Mouse (Mus musculus): ENCODE data around the gene N6amt1. TPM values are rescaled to one million over a fixed set of nuclear protein-coding genes. Genes with fewer than 3 reads are reported as not detected.

Gene N6amt1
- total RNA-seq, 2 experiments from 2014 or later, result 11.7 to 13.9 TPM

DNA sequence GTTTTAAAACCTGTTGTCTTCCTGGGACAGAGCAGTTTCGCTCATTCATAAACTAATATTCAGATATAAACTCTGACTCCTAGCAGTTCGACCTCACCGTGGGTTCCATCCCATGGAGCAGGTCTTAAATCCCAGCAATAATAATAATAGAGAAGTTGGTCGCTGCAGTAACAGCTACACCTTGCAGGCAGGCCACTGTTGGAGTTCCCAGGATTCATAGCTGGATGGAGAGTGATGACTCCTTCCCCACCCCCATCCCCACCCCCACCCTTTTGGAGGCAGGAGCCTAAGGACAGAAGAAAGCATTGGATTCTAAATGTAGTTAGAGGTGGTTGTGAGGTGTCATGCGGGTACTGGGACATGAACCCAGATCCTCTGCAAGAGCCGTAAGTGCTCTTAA is 12.5 kb downstream of the N6amt1 start:
- ATAC-seq (replicated peaks; ENCODE audit: low FRiP score, low TSS enrichment, poor library complexity, severe bottlenecking), result no peak

DNA sequence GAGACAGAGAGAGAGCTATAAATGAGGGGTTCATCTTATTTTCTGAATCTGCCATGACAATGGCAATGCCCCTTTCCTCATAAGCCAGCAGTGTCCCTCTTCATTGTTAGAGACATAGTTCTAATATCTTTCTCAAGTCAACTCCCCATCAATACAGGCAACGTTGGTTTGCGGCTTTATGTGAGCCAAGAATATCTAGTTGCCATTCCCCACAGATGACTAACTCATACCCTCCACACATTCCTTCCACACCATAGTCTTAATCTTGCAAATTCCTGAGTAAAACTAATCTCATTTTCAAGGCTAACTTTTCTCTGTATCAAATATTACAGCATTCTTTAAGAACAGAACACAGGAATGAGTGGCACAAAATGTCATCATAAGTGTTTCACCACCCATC is 29.0 kb downstream of the N6amt1 start:
- no peak for ATAC-seq (replicated peaks; ENCODE audit: low FRiP score, low TSS enrichment, poor library complexity, severe bottlenecking)

DNA sequence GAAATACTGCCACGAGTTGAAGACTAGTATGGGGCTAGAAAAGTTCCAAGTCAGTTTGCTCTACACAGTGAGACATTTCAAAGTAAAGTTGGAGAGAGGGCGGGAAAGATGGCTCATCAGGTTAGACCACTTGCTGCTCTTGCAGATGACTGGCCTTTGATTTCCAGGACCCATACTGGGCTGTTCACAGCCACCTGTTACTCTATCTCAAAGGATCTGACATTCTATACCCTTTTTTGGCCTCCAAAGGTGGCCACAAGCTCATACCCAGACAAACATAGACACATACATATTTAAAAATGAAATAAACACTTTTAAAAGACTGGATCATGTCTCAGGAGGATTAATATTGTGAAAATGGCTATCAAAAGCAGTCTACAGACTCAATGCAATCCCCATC is 30.4 kb downstream of the N6amt1 start:
- no peak for ATAC-seq (replicated peaks; ENCODE audit: low FRiP score, low TSS enrichment, poor library complexity, severe bottlenecking)

DNA sequence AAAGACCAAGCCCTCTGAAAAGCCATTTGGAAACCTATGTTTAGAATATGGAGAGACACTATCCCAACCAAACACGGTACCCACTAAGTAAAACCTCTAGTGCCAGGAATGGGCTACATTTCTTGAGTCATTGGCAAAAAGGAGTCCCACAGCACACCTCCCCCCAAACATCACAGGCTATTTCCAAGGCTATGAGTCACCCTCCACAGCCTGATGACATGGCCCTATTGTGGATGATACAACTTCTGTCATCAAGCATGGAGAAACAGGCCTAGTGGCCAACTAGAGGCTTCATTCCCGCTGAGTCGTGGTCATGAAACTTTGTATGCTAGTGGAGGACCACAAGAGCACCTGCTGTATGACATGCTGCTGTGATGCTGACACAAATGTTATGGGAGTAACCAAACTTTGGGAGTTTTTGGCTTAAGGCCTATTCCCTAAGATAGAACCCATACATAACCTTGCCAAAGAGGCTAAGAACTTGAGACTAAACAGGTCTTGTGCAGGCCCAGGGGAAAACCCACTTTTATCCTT is 33.5 kb downstream of the N6amt1 start:
- ATAC-seq (replicated peaks; ENCODE audit: low FRiP score, low TSS enrichment, poor library complexity, severe bottlenecking), result no peak

DNA sequence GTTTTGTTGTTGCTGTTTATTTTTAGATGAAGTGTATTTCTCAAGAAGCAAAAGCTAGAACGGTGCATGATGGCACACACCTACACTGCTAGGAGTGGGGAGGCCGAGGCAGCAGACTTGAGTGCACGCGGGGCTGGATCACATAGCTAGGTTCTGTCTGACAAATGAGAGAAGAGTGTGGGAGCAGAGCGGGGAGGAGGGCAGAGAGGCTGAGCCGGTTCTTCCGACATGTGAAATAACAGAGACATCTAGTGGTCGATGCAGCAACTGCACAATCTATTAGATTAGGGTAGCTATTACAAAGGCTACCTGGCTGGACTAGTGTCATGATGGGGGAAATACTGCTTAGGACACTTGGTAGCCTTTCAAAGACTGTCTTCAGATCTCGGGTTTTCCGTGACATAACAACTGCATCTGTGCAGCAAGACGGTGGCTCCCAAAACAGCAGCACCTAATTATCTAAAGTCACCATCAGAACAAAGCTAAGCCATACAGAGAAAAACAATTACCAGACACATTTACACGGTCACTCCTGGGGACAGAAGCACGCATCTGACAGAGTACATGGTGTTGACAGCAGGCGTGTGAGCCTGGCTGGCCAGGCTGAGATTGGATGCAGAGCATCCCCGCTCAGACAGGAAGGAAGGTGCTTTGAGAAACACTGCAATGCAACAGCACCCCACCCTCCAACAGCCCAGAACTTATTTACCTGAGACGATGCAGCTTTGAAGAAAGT is 40.0 kb downstream of the N6amt1 start:
- ATAC-seq (replicated peaks; ENCODE audit: low FRiP score, low TSS enrichment, poor library complexity, severe bottlenecking), result peak; percentile 96

DNA sequence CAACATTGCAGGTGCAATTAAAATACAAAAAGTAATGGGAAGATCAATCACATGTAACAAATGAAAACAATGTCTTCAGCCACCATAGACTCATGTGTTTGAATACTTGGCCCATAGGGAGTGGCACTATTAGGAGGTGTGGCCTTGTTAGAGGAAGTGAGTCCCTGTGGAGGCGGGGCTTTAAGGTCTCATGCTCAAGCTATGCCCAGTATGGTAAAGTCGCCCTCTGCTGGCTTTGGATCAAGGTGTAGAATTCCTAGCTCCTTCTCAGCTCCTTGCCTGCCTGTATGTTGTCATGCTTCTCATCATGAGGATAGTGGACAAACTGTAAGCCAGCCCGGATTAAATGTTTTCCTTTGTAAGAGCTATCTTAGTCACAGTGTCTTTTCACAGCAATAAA is 51.0 kb downstream of the N6amt1 start:
- peak; percentile 95 for ATAC-seq (replicated peaks; ENCODE audit: low FRiP score, low TSS enrichment, poor library complexity, severe bottlenecking)

Other genes starting within 250 kb of the N6amt1 start
- 31.3 and 37.6 TPM in 2 replicates for gene Ltn1, start 78.4 kb downstream of the N6amt1 start, total RNA-seq (2014; fragmentation: Nextera tagmentation)
- 24.0 and 26.9 TPM in 2 replicates for gene Ltn1, start 78.4 kb downstream of the N6amt1 start, total RNA-seq (2017)
- gene Rwdd2b, start 86.4 kb downstream of the N6amt1 start, total RNA-seq (2014; fragmentation: Nextera tagmentation), result 7.6 and 10.9 TPM in 2 replicates
- 13.1 and 17.1 TPM in 2 replicates for gene Rwdd2b, start 86.4 kb downstream of the N6amt1 start, total RNA-seq (2017)
- gene Usp16, start 100.5 kb downstream of the N6amt1 start, total RNA-seq (2014; fragmentation: Nextera tagmentation), result 69.4 and 88.5 TPM in 2 replicates
- 125 and 179 TPM in 2 replicates for gene Usp16, start 100.5 kb downstream of the N6amt1 start, total RNA-seq (2017)
- gene Cct8, start 141.7 kb downstream of the N6amt1 start, total RNA-seq (2014; fragmentation: Nextera tagmentation), result 385 and 389 TPM in 2 replicates
- gene Cct8, start 141.7 kb downstream of the N6amt1 start, total RNA-seq (2017), result 923 and 1,111 TPM in 2 replicates
- gene Map3k7cl, start 199.1 kb downstream of the N6amt1 start, total RNA-seq (2014; fragmentation: Nextera tagmentation), result not detected in 2 replicates
- not detected in 2 replicates for gene Map3k7cl, start 199.1 kb downstream of the N6amt1 start, total RNA-seq (2017)

Measured in megakaryocyte-erythroid progenitor cell, adult 5-6 weeks (primary cell).